Mouse (Mus musculus) mouse trophoblast stem cell (cell line): ENCODE measurements around the gene Klhl42.

ENCODE experiments used
- in situ Hi-C, 2 experiments: fragments of 300-500 bp; cut with MseI, MboI; formaldehyde crosslinking; loops; 2 replicates in 1 of 2; 3 replicates in 1 of 2; pipeline ENCODE4 v1.15.1; 2025

The Klhl42 gene

DNA sequence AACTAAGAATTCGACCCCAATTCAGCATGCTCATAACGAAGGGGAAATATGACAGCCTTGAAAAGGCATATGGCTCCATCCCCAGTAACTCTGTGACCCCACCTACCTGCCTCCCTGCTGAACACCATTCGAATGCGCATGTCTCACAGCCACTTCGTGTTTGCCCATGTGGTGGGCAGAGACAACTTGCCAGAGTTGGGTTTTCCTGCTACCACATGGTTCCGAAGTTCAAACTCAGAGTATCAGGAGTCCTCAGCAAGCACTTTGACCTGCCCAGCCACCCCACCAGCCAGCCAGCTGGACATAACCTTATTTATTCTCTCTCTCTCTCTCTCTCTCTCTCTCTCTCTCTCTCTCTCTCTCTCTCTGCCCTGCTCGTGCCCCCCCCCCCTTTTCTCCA, 3.4 kb upstream of the Klhl42 start:
- in situ Hi-C loops = no loop called here

- in situ Hi-C loops = no loop called here
Observed at GRCm38 (mm10) chr6:147088517-147088916, 2.7 kb upstream of the Klhl42 start.

- in situ Hi-C loops = no loop called here
Observed at GRCm38 (mm10) chr6:147090191-147090590, 988 bp upstream of the Klhl42 start.

GRCm38 (mm10) chr6:147092136-147092535, 957 bp downstream of the Klhl42 start:
- in situ Hi-C loops = no loop called here

- in situ Hi-C loops = no loop called here
Observed at GRCm38 (mm10) chr6:147094771-147095170, 3.6 kb downstream of the Klhl42 start.

DNA sequence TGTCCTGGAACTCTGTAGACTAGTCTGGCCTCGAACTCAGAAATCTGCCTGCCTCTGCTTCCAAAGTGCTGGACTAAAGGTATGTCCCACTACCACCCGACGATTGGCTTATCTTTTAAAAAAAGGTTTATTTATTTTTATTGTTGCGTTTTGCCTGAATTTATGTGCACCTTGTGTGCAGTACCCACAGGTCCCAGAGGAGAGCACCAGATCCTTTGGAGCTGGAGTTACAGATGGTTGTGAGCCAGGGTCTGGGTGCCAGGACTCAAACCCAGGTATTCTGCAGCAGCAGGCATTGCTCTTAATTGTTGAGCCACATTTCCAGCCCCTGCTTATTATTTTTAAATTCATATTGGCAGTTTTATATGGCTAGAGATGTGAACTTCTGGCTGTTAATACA, 4.9 kb downstream of the Klhl42 start:
- in situ Hi-C loops = no loop called here

DNA sequence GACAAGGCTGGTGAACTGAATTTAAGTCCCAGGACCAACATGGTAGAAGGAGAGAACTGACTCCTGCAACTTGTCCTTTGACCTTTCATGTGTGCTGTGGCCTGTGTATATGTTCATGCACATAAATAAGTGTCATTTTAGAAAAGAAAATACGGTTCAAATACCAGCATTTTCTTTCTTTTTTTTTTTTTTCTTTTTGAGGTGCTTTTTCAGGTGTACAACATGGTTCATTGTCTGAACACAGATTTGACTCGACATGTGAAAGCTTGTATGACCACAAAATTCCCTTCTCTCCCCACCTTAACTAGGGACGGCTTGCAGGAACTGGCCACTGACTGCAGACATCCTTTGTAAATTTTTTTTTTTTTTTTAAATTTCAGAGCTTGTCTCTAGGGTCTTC, 5.8 kb downstream of the Klhl42 start:
- in situ Hi-C loops = no loop called here

DNA sequence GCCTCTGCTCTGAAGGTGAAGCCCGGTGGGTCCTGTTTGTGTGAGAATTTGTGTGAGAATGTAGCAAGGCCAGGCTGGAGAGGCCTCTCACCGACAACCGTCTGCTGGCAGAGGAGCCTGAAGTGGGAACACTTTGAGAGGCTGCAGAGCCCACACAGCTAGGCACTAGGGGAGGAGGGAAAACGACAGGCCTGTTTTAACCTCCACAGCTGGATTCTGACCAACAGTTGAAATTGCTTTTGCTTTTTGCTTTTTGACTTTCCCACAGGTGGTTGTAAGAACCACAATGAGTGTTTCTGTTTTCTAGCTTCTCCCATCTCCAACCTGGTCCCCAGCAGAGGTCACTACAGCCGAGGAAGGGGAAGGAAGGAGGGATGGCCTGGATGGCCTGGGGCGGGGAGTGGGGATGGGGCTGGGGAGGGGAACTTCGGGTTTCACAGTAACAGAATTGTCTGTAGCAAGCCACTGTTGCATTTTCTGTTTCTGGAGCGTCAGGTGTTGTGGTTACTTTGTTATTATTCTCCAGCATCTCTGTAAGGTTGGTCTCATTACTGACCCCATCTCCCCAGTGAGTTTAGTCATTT, 6.3 kb downstream of the Klhl42 start:
- in situ Hi-C loops = no loop called here

DNA sequence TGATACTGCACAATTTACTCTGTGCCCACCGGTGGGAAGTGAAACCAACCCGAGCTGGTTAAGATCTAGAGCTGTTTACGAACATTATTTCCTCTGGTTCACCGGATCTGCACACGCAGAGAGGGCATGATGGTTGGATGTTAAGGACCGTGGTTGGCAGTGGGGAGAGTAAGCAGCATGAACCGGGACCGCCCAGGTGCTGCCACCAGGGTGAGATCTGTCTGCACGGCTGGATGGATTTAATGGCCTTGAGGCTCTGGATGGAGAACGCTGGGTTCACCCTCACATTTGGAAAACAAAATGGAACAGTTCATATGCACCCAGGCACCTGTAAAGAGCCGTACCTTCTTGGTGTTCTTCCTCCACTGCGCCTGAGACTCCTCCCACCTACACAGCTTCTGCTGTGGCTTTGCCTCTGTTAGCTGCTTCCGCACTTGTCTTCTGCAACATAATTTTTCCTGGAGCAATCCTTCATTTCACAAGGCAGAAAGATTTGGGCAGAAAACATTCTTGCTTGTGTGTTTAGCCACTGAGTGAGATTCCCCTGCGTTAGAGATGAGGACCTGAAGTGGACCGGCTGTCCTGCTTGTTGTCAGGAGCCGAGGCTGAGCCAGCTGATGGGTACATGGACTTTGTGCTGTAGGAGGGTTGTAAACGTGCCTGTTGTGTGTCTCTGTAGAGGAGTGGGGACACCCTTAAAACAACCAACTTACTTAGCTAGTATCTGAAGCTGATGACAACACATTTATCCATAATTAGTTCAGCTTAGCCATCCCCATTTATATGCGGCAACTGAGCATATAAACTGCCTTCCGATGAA, 8.5 kb downstream of the Klhl42 start:
- in situ Hi-C loops = no loop called here

- in situ Hi-C loops = no loop called here
Observed at GRCm38 (mm10) chr6:147102293-147102692, 11.1 kb downstream of the Klhl42 start.

DNA sequence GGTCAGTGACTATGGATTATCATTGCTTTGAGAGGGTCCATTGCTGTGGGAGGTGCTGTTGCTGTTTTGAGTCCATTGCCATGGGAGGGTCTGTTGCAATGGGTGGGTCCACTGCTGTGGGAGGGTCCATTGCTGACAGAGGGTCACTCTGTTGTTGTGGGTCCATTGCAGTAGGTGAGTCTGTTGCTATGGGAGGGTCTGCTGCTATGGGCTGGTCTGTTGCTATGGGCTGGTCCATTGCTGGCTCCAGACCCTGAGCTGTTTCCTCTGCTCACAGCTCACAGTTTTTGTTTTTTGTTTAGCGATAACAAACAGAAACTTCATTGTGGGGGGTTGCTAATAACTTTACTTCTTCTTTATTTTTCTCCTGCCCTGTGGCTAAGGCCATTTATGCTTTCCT, 14.3 kb downstream of the Klhl42 start:
- in situ Hi-C loops = no loop called here

DNA sequence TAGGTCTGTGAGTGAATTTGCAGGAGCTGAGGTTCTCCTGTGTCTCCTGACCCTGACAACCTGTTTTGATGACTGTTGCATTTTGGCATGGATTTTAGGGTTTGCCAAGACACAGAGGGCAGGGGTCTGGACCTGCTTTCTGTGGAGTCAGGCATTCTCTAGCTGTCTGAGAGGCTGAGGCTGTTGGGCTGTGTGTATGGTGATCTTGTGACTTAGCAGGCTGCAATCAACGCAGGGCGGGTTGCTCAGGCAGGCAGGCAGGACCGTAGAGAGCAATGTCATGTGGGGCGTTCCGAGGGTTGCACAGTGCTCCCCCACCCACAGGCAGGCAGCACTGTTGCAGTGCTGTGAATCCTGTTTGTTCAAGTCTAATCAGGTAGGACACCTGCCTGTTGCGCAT, 15.5 kb downstream of the Klhl42 start:
- in situ Hi-C loops = no loop called here

- in situ Hi-C loops = no loop called here
Observed at GRCm38 (mm10) chr6:147109283-147109682, 18.1 kb downstream of the Klhl42 start.

DNA sequence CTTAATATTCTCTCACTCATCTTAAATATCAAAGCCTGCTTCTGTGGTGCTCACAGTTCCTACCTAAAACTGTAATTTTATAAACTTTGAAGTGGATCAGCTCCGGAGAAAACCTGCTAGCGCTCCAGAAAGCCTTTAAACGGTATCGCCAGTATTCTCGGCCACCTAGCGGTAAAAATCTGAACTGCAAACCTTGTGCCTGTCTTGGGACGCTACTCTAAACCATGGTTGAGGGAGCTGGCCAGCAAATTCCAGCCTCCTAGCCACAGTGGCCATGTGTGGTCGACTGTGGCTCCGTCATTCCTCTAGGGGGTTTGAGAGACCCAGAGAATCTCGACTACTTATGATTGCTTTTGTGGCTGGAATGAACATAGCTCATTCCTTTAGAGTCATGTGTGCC, 25.4 kb downstream of the Klhl42 start:
- in situ Hi-C loops = no loop called here

GRCm38 (mm10) chr6:147117764-147118163, 26.6 kb downstream of the Klhl42 start:
- in situ Hi-C loops = no loop called here

- in situ Hi-C loops = no loop called here
Observed at GRCm38 (mm10) chr6:147118190-147118589, 27.0 kb downstream of the Klhl42 start.

- in situ Hi-C loops = no loop called here
Observed at GRCm38 (mm10) chr6:147121320-147121719, 30.1 kb downstream of the Klhl42 start.

DNA sequence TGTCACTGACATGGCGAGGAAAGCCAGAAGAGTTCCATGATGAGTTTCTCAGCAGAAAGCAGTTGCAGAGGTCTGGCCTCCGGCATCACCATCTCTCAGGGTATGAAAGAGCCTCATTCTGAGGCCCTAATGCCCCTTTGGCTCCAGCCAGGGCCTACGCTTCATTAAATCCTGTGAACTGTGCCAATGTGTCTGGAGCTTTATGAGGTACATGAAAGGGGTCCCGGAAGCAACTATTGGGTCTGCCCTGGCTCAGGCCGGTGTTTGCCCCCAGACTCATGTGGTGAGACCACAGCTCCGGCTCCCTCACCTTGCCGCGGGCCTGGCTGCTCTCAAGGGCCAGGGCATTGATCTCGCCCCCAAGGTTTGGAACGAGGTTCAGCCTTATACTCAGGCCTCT, 36.1 kb downstream of the Klhl42 start:
- in situ Hi-C loops = no loop called here

DNA sequence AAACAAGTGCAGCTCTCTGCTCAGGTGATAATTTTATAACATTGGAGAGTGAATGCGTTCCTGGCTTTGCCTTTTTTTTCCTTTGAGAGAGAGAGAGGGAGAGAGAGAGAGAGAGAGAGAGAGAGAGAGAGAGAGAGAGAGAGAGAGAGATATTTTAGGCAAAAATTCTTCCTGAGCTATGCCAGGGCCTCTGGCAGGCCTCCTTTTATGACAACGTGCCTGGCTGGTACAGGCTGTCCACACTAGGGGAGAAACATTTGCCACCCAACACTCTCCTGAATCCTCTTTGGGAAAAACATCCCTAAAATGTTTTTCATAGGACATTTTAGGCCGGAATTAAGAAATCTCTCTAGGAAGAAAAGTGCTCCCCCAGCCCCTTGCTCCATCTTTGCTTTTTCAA, 47.1 kb downstream of the Klhl42 start:
- in situ Hi-C loops = no loop called here

DNA sequence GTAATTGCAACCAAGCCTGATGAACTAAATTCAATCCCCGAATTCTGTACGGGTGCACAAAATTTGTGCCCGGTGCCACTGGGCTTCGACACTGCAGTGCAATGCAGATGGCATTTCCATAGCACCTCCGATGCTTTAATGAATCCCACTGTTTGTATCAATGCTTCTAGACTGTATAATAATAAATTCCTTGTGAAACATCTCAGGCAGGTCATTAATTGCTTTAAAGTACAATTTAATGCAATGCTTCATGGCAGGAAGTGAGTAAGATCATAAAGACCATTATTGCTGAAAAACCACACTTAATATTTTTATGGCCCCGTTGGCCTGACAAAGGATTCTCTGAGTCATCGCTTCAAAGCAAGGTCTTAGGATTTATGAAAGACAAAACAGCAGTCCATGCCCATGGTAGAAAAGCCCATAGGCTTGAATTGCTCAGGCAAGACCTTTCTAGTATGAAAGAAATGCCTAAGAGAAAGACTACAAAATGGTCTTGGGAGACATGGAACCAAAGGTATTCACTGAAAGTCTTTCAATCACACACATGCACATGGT, 49.5 kb downstream of the Klhl42 start:
- in situ Hi-C loops = no loop called here

DNA sequence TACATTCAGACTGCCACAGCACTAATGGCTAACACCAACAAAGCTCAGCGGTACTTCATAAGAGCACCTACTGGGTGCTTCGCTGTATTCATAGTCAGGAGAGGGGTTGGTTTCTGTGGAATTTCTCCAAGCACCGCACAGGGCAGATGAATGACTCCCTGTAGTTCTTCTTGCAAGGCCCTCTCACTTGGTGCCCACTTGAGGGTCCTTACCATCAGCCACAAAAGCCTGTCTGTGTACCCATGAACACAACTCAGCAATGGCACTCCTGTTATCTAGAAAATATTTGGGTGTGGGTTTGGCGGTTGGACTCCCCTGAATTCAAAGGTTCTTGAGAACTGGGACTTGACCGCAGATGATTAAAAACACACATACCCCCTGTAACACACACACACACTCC, 53.5 kb downstream of the Klhl42 start:
- in situ Hi-C loops = no loop called here

GRCm38 (mm10) chr6:147145277-147145676, 54.1 kb downstream of the Klhl42 start:
- in situ Hi-C loops = no loop called here

GRCm38 (mm10) chr6:147145753-147146152, 54.6 kb downstream of the Klhl42 start:
- in situ Hi-C loops = no loop called here
